Mouse (Mus musculus): ENCODE results near the gene Ctnnd2. TPM values are rescaled to one million over a fixed set of nuclear protein-coding genes. Genes with fewer than 3 reads are reported as not detected.

Gene Ctnnd2
- polyA plus RNA-seq, 2 experiments from 2014 or later = 0.71 TPM; not detected in 1

DNA sequence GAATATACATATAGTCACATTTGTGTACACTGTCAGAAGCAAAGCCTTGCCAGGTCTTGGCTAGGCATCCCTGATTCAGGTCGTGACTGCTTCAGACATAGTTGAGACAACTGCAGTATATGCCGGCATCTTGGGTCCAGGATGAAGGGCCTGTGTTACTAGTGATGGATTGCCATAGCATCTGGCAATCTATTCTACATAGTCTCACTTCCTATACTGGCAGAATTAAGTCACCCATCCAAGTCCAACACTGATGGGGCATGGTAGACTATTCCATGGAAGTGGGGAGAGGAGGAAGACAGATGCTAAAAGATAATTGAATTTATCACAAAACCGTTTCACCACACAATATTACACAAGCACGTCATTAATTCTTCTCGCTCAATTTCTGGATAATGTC lies 369.1 kb downstream of the Ctnnd2 start:
- no peak for ATAC-seq

- ATAC-seq = no peak
Observed at GRCm38 (mm10) chr15:30548263-30548662, 375.9 kb downstream of the Ctnnd2 start.

GRCm38 (mm10) chr15:30550956-30551355 lies 378.6 kb downstream of the Ctnnd2 start:
- no peak for ATAC-seq

DNA sequence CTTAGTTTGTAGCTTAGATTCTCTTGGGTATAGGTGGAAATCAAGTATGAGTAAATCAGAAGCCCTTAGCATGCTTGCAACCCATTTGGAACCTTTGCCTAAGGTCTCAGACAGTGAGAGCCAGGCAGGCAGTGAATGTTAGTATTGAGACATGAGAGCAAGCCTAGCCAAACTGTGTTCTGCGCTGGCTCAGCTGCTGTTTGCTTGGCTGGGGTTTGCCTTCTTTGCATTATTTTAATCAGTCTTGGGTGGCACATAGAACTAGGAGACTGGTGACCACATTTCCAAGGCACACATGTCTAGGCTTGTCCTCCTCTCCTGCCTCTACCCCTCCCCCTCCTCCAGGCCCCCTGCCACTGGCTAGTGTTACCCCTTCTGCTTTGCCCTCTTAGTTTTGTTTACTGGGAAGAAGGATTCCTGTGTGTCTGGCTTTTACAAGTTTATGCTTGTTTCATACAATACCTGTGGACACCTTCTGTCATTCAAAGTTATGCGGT lies 381.6 kb downstream of the Ctnnd2 start:
- ATAC-seq = no peak

DNA sequence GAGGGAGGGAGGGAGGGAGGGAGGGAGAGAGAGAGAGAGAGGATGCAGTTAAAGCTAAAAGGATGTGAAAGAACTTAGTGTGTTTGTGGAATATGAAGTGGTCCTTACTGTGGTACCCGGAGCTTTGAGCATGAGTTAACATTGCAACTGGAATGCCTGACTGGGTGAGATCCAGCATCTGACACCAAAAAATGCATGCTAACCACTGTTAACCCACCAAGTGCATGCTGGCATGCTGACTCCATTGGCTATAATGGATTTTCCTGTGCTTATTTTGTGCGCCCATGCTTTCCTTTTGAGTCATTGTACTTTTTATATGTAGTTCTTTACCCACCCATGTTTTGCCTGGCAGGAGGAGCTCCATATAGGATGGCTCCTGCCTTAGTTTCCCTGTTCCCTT lies 383.4 kb downstream of the Ctnnd2 start:
- ATAC-seq = no peak

DNA sequence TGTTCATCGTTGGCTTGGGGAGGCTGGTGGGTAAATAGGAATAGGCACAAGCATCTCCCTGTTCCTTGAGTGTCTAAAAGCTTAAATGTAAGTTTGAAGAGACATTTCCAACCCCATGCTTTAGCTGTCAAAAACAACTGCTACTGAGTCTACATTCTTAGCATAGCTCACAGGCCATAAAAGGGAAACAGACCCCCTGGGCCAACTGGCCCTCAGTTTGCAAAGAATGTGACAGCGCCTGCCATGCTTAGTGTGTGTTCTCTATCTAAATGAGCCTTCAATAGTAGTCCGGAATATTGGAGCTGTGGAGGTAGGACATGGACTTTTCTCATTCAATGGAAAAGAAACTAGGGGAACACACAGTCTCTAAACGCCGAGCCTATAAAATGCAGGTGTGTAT lies 390.0 kb downstream of the Ctnnd2 start:
- no peak for ATAC-seq

GRCm38 (mm10) chr15:30564594-30564993 lies 392.2 kb downstream of the Ctnnd2 start:
- no peak for ATAC-seq

- no peak for ATAC-seq
Observed at GRCm38 (mm10) chr15:30570254-30570800, 397.9 kb downstream of the Ctnnd2 start.

DNA sequence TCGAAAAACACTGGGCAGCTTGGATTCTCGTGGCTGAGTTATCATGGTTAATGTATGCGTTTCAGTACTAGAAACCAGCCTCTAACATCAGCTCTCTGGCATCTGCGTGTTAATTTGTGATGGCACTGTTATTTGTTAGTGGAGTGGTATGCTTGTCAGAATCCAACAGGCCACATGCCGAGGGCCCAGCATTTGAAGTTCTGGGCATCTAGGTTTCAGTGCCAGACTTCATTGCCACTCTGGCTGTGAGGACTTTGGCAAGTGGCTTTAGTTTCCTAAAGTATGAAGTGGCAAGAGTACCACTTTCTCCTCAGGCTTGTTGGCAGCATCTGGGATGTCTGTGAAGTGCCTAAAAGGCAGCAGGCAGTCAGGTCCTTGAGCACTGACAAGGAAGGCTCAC lies 415.1 kb downstream of the Ctnnd2 start:
- ATAC-seq = no peak

DNA sequence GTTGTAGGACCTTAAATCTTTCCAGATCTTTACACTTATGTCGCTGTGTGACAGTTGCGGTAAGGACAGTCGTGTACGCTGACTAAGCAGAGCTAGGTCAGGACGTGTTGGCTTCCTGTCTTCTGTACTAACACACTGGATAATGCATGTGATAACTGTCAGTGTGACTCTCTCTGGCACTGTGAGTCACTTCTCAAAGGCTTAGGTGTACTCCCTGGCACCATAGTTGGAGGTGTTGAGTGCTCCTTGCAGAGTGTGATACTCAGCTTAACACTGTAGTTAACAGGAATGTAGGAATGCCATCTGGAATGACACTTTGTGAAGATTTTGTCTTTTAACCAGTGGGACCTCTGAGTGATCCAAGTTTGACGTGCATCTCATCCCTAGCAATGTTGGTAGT lies 418.5 kb downstream of the Ctnnd2 start:
- ATAC-seq = no peak

GRCm38 (mm10) chr15:30595507-30595906 lies 423.1 kb downstream of the Ctnnd2 start:
- ATAC-seq = no peak

GRCm38 (mm10) chr15:30610613-30611012 lies 438.2 kb downstream of the Ctnnd2 start:
- peak; percentile 95 for ATAC-seq

GRCm38 (mm10) chr15:30615451-30615850 lies 443.1 kb downstream of the Ctnnd2 start:
- no peak for ATAC-seq

DNA sequence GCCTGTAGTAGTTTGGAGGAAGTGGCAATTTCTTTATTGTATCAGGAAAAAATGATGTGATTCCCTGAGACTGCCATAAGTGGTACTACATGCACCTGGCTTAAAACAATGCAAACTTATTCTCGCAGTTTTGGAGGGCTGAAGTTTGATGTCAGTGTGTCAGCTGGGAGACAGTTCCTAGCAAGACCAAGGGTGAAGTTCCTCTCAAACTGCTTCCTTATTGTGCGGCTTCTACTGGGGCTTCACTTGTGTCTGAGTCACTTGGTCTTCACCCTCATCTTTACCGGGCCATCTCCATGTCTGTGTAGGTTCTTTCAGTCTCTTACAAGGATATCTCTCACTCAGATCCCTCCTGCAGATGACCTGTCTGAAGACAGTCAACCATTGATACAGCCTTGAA lies 444.5 kb downstream of the Ctnnd2 start:
- ATAC-seq = no peak

DNA sequence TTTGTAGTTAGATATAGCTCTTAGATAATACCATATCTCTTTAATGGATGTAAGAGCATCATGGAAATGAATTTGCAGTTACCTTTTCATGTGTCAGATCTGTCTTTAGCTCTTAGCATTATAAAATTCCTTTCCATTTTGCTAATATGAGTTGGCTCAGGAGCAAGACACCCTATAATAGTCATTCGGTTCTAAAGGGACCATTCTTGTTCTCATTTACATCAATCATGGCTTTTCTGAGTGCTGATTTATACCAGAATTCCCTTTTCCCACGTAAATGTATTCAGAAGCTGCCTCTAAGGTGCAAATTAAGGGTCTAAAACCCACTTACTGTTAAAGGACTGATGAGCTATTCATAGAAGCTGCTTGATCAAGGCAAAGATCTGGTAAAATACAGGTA lies 445.5 kb downstream of the Ctnnd2 start:
- no peak for ATAC-seq

- ATAC-seq = no peak
Observed at GRCm38 (mm10) chr15:30628524-30628923, 456.1 kb downstream of the Ctnnd2 start.

- ATAC-seq = no peak
Observed at GRCm38 (mm10) chr15:30632113-30632735, 459.8 kb downstream of the Ctnnd2 start.

DNA sequence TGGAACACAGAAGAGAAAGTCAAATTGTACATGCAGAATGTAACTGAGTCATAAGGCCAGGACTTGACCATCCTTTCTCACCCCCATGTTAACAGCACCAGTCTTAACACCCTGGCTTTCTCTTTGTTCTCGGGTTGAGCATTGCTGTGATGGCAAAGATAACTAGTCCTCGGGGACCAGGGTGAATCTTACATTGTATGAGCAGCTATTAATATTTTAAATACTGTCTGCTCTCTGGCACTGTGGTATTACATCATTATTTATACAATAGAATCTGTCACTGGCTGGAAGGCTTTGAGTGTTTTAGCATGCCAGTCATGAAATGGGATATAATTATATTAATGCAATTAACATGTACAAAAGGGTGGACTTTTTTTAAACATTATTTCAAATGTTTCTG lies 461.5 kb downstream of the Ctnnd2 start:
- no peak for ATAC-seq

DNA sequence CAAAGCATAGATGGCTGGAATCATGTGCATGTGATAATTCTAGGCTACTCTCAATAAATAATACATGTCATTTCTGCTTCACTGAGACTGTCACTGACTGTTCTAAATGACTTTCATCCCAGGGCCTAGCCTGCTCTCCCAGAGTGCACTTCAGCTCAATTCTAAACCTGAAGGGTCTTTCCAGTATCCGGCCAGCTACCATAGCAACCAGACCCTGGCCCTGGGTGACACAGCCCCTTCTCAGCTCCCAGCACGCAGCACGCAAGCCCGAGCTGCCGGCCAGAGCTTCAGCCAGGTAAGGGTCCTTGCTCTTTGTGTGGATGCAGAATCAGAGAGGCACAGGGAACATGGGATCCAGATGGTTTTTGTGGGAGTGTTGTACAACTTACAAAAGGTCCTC lies 462.1 kb downstream of the Ctnnd2 start:
- no peak for ATAC-seq

DNA sequence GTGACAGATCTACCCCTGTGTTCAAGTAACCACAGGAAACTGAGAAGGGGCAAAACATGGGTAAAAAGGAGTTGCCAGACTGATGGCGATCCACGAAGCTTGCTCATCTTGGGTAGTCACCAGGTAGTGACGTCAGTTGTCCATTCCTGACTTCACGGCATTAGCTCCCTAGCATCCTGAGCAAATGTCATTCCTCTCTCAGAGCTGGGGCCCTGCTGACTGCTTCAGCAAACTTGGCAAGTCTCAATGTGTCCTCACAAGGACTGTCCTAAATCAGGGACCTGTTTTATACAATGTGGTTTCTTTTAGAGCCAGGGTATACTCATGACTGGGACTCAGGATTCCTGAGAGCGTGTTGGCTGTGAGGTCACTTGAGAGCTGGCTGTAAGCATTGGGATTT lies 468.3 kb downstream of the Ctnnd2 start:
- no peak for ATAC-seq

GRCm38 (mm10) chr15:30645688-30646087 lies 473.3 kb downstream of the Ctnnd2 start:
- no peak for ATAC-seq

- ATAC-seq = no peak
Observed at GRCm38 (mm10) chr15:30646501-30647431, 474.4 kb downstream of the Ctnnd2 start.

DNA sequence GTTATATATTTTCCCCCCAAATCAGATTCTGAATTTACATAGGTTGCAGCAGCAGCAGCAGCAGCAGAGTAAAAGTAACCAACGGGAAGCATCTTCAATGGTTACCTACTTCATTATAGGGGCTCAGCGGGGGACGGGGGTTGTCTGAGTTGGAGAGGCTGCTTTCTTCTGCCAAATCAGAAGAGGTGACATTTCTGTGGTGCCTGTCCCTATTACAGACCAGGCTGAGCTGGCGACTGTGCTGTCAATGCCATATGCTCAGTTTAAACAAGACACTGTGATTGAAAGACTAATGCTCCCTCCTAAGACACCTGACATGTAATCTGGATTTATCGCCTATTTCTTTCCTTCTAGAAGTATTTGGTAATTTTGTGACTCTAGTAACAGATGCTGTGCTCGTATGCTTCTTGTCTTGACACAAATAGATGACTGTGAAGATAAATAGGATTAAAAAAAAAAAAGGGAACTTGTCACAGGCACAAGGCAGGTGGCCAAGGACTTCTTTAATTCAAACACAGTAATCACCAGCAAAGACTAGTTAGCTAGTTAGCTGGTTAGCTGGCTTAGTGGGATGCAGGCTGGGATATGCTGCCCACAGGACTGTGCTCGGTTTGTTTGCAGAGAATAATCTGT lies 475.4 kb downstream of the Ctnnd2 start:
- ATAC-seq = no peak

All from activated CD4-positive, CD25-positive, alpha-beta regulatory T cell, adult 4 months (primary cell).